Mouse (Mus musculus) erythroblast, embryonic 14.5 days (primary cell): ENCODE data around the gene Gm45711.

Source experiments
- GATA1 ChIP-seq: IDR thresholded peaks from 2 replicates; pipeline ENCODE4 v1.6.1; 2012; ENCODE audit warnings: low read length, inconsistent platforms, mixed read lengths
- TAL1 ChIP-seq: IDR thresholded peaks from 3 replicates; pipeline ENCODE4 v1.6.1; 2012; ENCODE audit warnings: low read length, inconsistent platforms, mixed read lengths

DNA sequence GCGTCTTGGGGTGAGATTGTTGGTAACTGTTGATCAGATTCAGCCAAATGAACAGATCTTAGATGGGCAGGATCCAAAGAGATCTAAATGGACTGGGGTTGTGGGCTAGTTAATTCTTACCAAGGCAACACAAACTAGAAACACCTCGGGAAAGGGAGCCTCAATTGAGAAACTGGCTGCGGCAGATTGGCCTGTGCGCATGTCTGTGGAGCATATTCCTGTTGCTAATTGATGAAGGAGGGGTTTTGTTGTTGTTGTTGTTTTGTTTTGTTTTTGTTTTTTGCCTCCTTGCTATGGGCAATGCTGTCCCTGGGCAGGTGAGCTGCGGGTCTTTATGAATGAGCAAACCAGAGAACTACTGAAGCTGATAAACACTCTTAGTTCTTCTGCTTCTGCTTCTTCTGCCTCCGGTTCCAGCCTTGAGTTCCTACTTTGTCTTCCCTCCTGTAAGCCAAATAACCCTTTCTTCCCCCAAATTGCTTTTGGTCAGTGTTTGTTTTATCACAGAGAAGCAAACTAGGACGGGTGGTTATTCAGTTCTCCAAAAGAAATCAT, 60.4 kb downstream of the Gm45711 start:
- TF ChIP-seq GATA1 = no peak
- no peak for TF ChIP-seq TAL1
